Mouse (Mus musculus): ENCODE measurements around the gene Sept8. TPM values are rescaled to one million over a fixed set of nuclear protein-coding genes. Genes with fewer than 3 reads are reported as not detected.

The Sept8 gene
- 4.5 TPM for total RNA-seq (2023)

GRCm38 (mm10) chr11:53519207-53520121 lies at the start of gene Sept8:
Sept8 (plus strand) TSS chr11:53519257.

GRCm38 (mm10) chr11:53469968-53470695 lies 48.9 kb upstream of the Sept8 start, which contains the start of gene Gm9837:
Gm9837 (minus strand) TSS chr11:53470479.

GRCm38 (mm10) chr11:53479783-53480301 lies 39.2 kb upstream of the Sept8 start, which contains the start of the genes Gm9945 and Sowaha:
Gm9945 (plus strand) TSS chr11:53480166.
Sowaha (minus strand) TSS chr11:53480274.

GRCm38 (mm10) chr11:53567224-53568014 lies 48.4 kb downstream of the Sept8 start, which contains the start of gene Kif3a:
Kif3a (plus strand) TSS chr11:53567379.

Other genes with a start within 250 kb of the Sept8 start
- 87.1 TPM for gene Hspa4, start 218.8 kb upstream of the Sept8 start, total RNA-seq (2023)
- 16.2 TPM for gene Zcchc10, start 194.6 kb upstream of the Sept8 start, total RNA-seq (2023)
- 162 TPM for gene Aff4, start 168.4 kb upstream of the Sept8 start, total RNA-seq (2023)
- not detected for gene Leap2, start 96.1 kb upstream of the Sept8 start, total RNA-seq (2023)
- gene Uqcrq, start 88.4 kb upstream of the Sept8 start, total RNA-seq (2023), result 132 TPM
- not detected for gene Gdf9, start 88.2 kb upstream of the Sept8 start, total RNA-seq (2023)
- not detected for gene Gm10447, start 62.1 kb upstream of the Sept8 start, total RNA-seq (2023)
- not detected for gene Shroom1, start 62.1 kb upstream of the Sept8 start, total RNA-seq (2023)
- gene Gm9837, start 48.8 kb upstream of the Sept8 start, total RNA-seq (2023), result not detected
- not detected for gene Gm9945, start 39.1 kb upstream of the Sept8 start, total RNA-seq (2023)
- gene Sowaha, start 39.0 kb upstream of the Sept8 start, total RNA-seq (2023), result not detected
- 3.5 TPM for gene Kif3a, start 48.1 kb downstream of the Sept8 start, total RNA-seq (2023)
- gene Il4, start 99.4 kb downstream of the Sept8 start, total RNA-seq (2023), result not detected
- gene Il13, start 115.4 kb downstream of the Sept8 start, total RNA-seq (2023), result not detected
- gene Rad50, start 188.1 kb downstream of the Sept8 start, total RNA-seq (2023), result 27.4 TPM
- gene Il5, start 201.5 kb downstream of the Sept8 start, total RNA-seq (2023), result not detected

Measured in CD8-positive naive resting alpha-beta T cell, adult 57 days (primary cell).